Mouse (Mus musculus) heart, embryonic 11.5 days (tissue): ENCODE measurements around the gene Cnr2. TPM values are rescaled to one million over a fixed set of nuclear protein-coding genes. Genes with fewer than 3 reads are reported as not detected.
A peak's percentile ranks its signal among the peaks of the same experiment; 100 is the strongest.

ENCODE experiments used
- ATAC-seq: fragments of 200-750 bp; cut with Nextera tagmentation; replicated peaks from 2 replicates; pipeline ENCODE4 v1.8.0; 2017; ENCODE audit warnings: moderate library complexity; ENCODE audit not compliant: insufficient number of reproducible peaks, low FRiP score, low TSS enrichment
- H3K27ac ChIP-seq: fragments of 300-500 bp; sonication (generic); 2 replicates; pipeline ENCODE4 v1.5.1; 2014; ENCODE audit warnings: mild to moderate bottlenecking, low read depth, low read length
- H3K27me3 ChIP-seq: fragments of 300-500 bp; sonication (generic); 2 replicates; pipeline ENCODE4 v1.6.1; 2014; ENCODE audit warnings: mild to moderate bottlenecking, low read length, mixed read lengths; ENCODE audit not compliant: control insufficient read depth, insufficient read depth
- H3K36me3 ChIP-seq: fragments of 300-500 bp; sonication (generic); 2 replicates; pipeline ENCODE4 v1.6.1; 2014; ENCODE audit warnings: mild to moderate bottlenecking, low read length, moderate library complexity, mixed read lengths; ENCODE audit not compliant: control insufficient read depth, insufficient read depth
- H3K4me1 ChIP-seq: fragments of 300-500 bp; sonication (generic); 2 replicates; pipeline ENCODE4 v1.6.1; 2014; ENCODE audit warnings: low read length; ENCODE audit not compliant: control insufficient read depth, insufficient read depth
- H3K4me2 ChIP-seq: fragments of 300-500 bp; sonication (generic); 2 replicates; pipeline ENCODE4 v1.6.1; 2014; ENCODE audit warnings: mild to moderate bottlenecking, moderate library complexity
- H3K4me3 ChIP-seq: fragments of 300-500 bp; sonication (generic); 2 replicates; pipeline ENCODE4 v1.5.1; 2014; ENCODE audit warnings: low read depth, low read length
- H3K9ac ChIP-seq: fragments of 300-500 bp; sonication (generic); 2 replicates; pipeline ENCODE4 v1.6.1; 2014; ENCODE audit warnings: mild to moderate bottlenecking, low read depth, low read length, moderate library complexity
- H3K9me3 ChIP-seq: fragments of 300-500 bp; sonication (generic); replicated peaks from 2 replicates; pipeline ENCODE4 v1.6.1; 2016; ENCODE audit warnings: low read length; ENCODE audit not compliant: control insufficient read depth
- WGBS: fragments of 180-500 bp; shearing (Covaris S2); extraction: QIAGEN DNeasy Blood & Tissue Kit; methylation state at CpG from one replicate; pipeline ENCODE4 v1.1.7; 2014; ENCODE audit not compliant: insufficient replicate concordance; 5-methylcytosine and 5-hydroxymethylcytosine counted together
- polyA plus RNA-seq: library from polyadenylated mRNA; unstranded; fragments of >200 nt; fragmentation: Nextera tagmentation; extraction: Ambion mirVana; gene quantifications from 2 replicates; pipeline ENCODE4 v1.2.1, GENCODE M21; 2014

Cnr2 gene
- polyA plus RNA-seq, 1 experiment from 2014 or later = 0.73 TPM

GRCm38 (mm10) chr4:135928376-135928775 is 33.2 kb downstream of the Cnr2 start:
- Histone ChIP-seq H3K27me3 (no peaks in the 10 kb centered on the region), H3K9me3 (no peaks in the 10 kb centered on the region), H3K36me3 (no peaks in the 10 kb centered on the region), H3K9ac (no peak overlapping the region), H3K4me3 (no peak overlapping the region), H3K27ac (no peak overlapping the region), H3K4me1 (peaks cover 2% of the 10 kb centered on the region; the same call in 1 of the 2 replicates), H3K4me2 (no peak overlapping the region)
- ATAC-seq = no peak
- 88% methylated on average over 9 of the region's 9 CpGs for WGBS

- no peak overlapping the region for H3K4me2 ChIP-seq
- no peak for ATAC-seq
- peaks cover 2% of the 10 kb centered on the region; the same call in 1 of the 2 replicates for H3K4me1 ChIP-seq
- H3K36me3 ChIP-seq = no peaks in the 10 kb centered on the region
- H3K27ac ChIP-seq = no peak overlapping the region
- no peaks in the 10 kb centered on the region for H3K27me3 ChIP-seq
- H3K9ac ChIP-seq = no peak overlapping the region
- H3K9me3 ChIP-seq = no peaks in the 10 kb centered on the region
- WGBS = 81% methylated on average over 5 of the region's 5 CpGs
- no peak overlapping the region for H3K4me3 ChIP-seq
Measured at GRCm38 (mm10) chr4:135929405-135929804, 34.2 kb downstream of the Cnr2 start.

- ATAC-seq = no peak
- Histone ChIP-seq H3K9me3 (no peaks in the 10 kb centered on the region), H3K4me3 (no peak overlapping the region), H3K27ac (no peak overlapping the region), H3K4me1 (peaks cover 2% of the 10 kb centered on the region; the same call in 1 of the 2 replicates), H3K36me3 (no peaks in the 10 kb centered on the region), H3K9ac (no peak overlapping the region), H3K4me2 (no peak overlapping the region), H3K27me3 (no peaks in the 10 kb centered on the region)
- 86% methylated on average over 9 of the region's 9 CpGs for WGBS
Measured at GRCm38 (mm10) chr4:135929828-135930227, 34.6 kb downstream of the Cnr2 start.

GRCm38 (mm10) chr4:135930239-135930638 is 35.0 kb downstream of the Cnr2 start:
- Histone ChIP-seq H3K36me3 (no peaks in the 10 kb centered on the region), H3K27ac (no peak overlapping the region), H3K9me3 (no peaks in the 10 kb centered on the region), H3K9ac (no peak overlapping the region), H3K4me3 (no peak overlapping the region), H3K27me3 (no peaks in the 10 kb centered on the region), H3K4me1 (peaks cover 3% of the 10 kb centered on the region; the same call in 1 of the 2 replicates), H3K4me2 (no peak overlapping the region)
- 91% methylated on average over 8 of the region's 8 CpGs for WGBS
- ATAC-seq = no peak

GRCm38 (mm10) chr4:135931832-135932231 is 36.6 kb downstream of the Cnr2 start:
- no peak overlapping the region for H3K9ac ChIP-seq
- 62% methylated on average over 5 of the region's 5 CpGs for WGBS
- peaks cover 4% of the 10 kb centered on the region; the same call in 1 of the 2 replicates for H3K4me1 ChIP-seq
- H3K9me3 ChIP-seq = no peaks in the 10 kb centered on the region
- H3K27me3 ChIP-seq = no peaks in the 10 kb centered on the region
- no peak overlapping the region for H3K4me2 ChIP-seq
- H3K4me3 ChIP-seq = no peak overlapping the region
- no peak overlapping the region for H3K27ac ChIP-seq
- H3K36me3 ChIP-seq = no peaks in the 10 kb centered on the region
- ATAC-seq = no peak

GRCm38 (mm10) chr4:135934708-135935500 is 39.7 kb downstream of the Cnr2 start:
- H3K4me2 ChIP-seq = no peak overlapping the region
- no peaks in the 10 kb centered on the region for H3K27me3 ChIP-seq
- peak overlapping the region; percentile 46; the same call in 1 of the 2 replicates for H3K27ac ChIP-seq
- WGBS = 41% methylated on average over 12 of the region's 12 CpGs
- no peak overlapping the region for H3K9ac ChIP-seq
- H3K36me3 ChIP-seq = 0 out of 2 replicates have a peak, but pooled peaks cover 6% of the 10 kb centered on the region
- H3K9me3 ChIP-seq = no peaks in the 10 kb centered on the region
- no peak overlapping the region for H3K4me3 ChIP-seq
- peaks cover 4% of the 10 kb centered on the region; the same call in 1 of the 2 replicates for H3K4me1 ChIP-seq
- no peak for ATAC-seq

GRCm38 (mm10) chr4:135935502-135935901 is 40.3 kb downstream of the Cnr2 start:
- 59% methylated on average over 5 of the region's 5 CpGs for WGBS
- Histone ChIP-seq H3K4me3 (no peak overlapping the region), H3K27ac (peak overlapping the region; percentile 46; the same call in 1 of the 2 replicates), H3K4me1 (peaks cover 4% of the 10 kb centered on the region; the same call in 1 of the 2 replicates), H3K9me3 (no peaks in the 10 kb centered on the region), H3K4me2 (no peak overlapping the region), H3K36me3 (0 out of 2 replicates have a peak, but pooled peaks cover 6% of the 10 kb centered on the region), H3K27me3 (no peaks in the 10 kb centered on the region), H3K9ac (no peak overlapping the region)
- ATAC-seq = no peak

- Histone ChIP-seq H3K9me3 (no peaks in the 10 kb centered on the region), H3K4me3 (no peak overlapping the region), H3K27ac (no peak overlapping the region), H3K36me3 (peaks cover 10% of the 10 kb centered on the region; the same call in 1 of the 2 replicates), H3K27me3 (no peaks in the 10 kb centered on the region), H3K4me1 (peaks cover 4% of the 10 kb centered on the region), H3K4me2 (no peak overlapping the region), H3K9ac (no peak overlapping the region)
- ATAC-seq = no peak
- 76% methylated on average over 7 of the region's 7 CpGs for WGBS
Measured at GRCm38 (mm10) chr4:135938858-135939257, 43.7 kb downstream of the Cnr2 start.
